Mouse (Mus musculus) kidney, postnatal 0 days (tissue): ENCODE data around the gene 1700020A23Rik. TPM values are rescaled to one million over a fixed set of nuclear protein-coding genes. Genes with fewer than 3 reads are reported as not detected.

ENCODE experiments used
- ATAC-seq: fragments of 200-750 bp; cut with Nextera tagmentation; replicated peaks from 2 replicates; pipeline ENCODE4 v1.8.0; 2017; ENCODE audit warnings: low read depth, moderate number of reproducible peaks, moderate TSS enrichment, moderate library complexity; ENCODE audit not compliant: low FRiP score
- DNase-seq: peaks from one replicate; pipeline ENCODE4 v3.0.0-alpha.2; 2016; ENCODE audit warnings: low spot score
- H3K27ac ChIP-seq: fragments of 300-500 bp; sonication (generic); 2 replicates; pipeline ENCODE4 v1.5.1; 2014; ENCODE audit warnings: mild to moderate bottlenecking
- H3K27me3 ChIP-seq: fragments of 300-500 bp; sonication (generic); 2 replicates; pipeline ENCODE4 v1.6.1; 2014; ENCODE audit warnings: low read length, mixed read lengths; ENCODE audit not compliant: insufficient read depth
- H3K36me3 ChIP-seq: fragments of 300-500 bp; sonication (generic); 2 replicates; pipeline ENCODE4 v1.6.1; 2014; ENCODE audit warnings: low read length, mixed read lengths; ENCODE audit not compliant: insufficient read depth
- H3K4me1 ChIP-seq: fragments of 300-500 bp; sonication (generic); replicated peaks from 2 replicates; pipeline ENCODE4 v1.6.1; 2014; ENCODE audit warnings: antibody characterized with exemption, low read length, mixed read lengths; ENCODE audit not compliant: insufficient read depth
- H3K4me2 ChIP-seq: fragments of 300-500 bp; sonication (generic); 2 replicates; pipeline ENCODE4 v1.6.1; 2014; ENCODE audit warnings: mild to moderate bottlenecking, low read length, moderate library complexity, mixed read lengths
- H3K4me3 ChIP-seq: fragments of 300-500 bp; sonication (generic); replicated peaks from 2 replicates; pipeline ENCODE4 v1.5.1; 2014; ENCODE audit warnings: low read depth, low read length
- H3K9ac ChIP-seq: fragments of 300-500 bp; sonication (generic); 2 replicates; pipeline ENCODE4 v1.6.1; 2014; ENCODE audit warnings: low read depth, low read length
- H3K9me3 ChIP-seq: fragments of 300-500 bp; sonication (generic); replicated peaks from 2 replicates; pipeline ENCODE4 v1.6.1; 2016; ENCODE audit warnings: low read length, inconsistent platforms, mixed read lengths
- CTCF ChIP-seq: IDR thresholded peaks from 2 replicates; pipeline ENCODE4 v1.5.1; 2016; ENCODE audit warnings: antibody characterized with exemption, low read depth, mild to moderate bottlenecking, moderate library complexity
- WGBS: fragments of 180-500 bp; shearing (Covaris S2); extraction: QIAGEN DNeasy Blood & Tissue Kit; methylation state at CpG from one replicate; pipeline ENCODE4 v1.1.7; 2014; 5-methylcytosine and 5-hydroxymethylcytosine counted together
- polyA plus RNA-seq: library from polyadenylated mRNA; unstranded; fragments of >200 nt; fragmentation: Nextera tagmentation; extraction: Ambion mirVana; gene quantifications from 2 replicates; pipeline ENCODE4 v1.2.1, GENCODE M21; 2015

Gene 1700020A23Rik
- polyA plus RNA-seq, 1 experiment from 2014 or later, result not detected

DNA sequence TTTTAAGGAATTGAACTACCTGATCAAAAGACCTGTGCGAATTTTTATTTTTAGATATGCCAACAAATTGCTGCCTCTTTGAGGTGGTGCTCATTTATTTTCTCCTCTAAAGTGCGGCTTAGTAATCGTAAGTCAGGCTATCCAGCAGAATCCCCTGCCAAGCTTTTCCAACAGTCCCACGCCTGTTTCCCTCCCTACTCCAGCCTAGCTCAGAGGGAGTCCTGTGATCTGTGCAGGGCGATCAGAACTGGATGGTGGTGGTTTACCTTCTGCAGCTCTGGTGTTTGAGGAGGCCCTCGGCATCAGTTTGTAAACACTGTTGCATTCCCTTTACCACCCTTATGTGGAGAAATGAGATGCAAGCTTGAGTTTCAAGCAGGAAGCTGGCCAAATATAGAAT is 48.4 kb downstream of the 1700020A23Rik start:
- ATAC-seq, result no peak
- H3K9ac ChIP-seq, result no peak overlapping the region
- H3K36me3 ChIP-seq, result no peaks in the 10 kb centered on the region
- H3K4me1 ChIP-seq, result peaks cover 13% of the 10 kb centered on the region
- WGBS, result 64% methylated on average over 6 of the region's 6 CpGs
- TF ChIP-seq CTCF, result no peak
- no peak overlapping the region for H3K4me2 ChIP-seq
- no peak for DNase-seq
- no peak overlapping the region for H3K27ac ChIP-seq
- H3K27me3 ChIP-seq, result no peaks in the 10 kb centered on the region
- H3K9me3 ChIP-seq, result no peaks in the 10 kb centered on the region
- H3K4me3 ChIP-seq, result no peak overlapping the region

DNA sequence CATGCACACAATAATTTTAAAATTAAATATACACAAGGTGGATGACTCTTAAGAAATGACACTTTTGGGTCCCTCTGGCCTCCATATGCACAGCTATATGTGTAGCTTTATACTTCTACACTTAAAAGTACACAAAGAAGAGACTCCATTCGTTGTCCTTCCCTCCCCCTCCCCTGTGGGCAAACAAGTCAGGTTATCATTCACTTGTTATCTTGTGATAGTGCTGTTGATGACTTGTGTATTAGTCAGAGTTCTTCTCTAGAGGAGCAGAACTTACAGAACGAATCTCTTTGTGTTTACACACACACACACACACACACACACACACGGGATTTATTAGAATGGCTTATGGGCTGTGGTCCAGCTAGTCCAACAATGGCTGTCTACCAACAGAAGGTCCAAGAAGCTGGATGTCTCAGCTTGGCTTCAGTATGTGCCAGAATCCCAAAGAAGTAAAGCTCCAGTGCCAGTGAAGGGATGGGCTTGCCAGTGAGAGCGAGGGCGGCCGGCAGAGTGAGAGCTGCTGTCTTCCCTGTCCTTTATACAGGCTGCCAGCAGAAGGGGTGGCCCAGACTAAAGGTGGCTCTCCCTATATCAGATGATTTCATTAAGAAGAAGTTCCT is 49.8 kb downstream of the 1700020A23Rik start:
- WGBS, result 82% methylated on average over 6 of the region's 6 CpGs
- Histone ChIP-seq H3K36me3 (no peaks in the 10 kb centered on the region), H3K4me3 (no peak overlapping the region), H3K27ac (no peak overlapping the region), H3K4me2 (no peak overlapping the region), H3K9me3 (no peaks in the 10 kb centered on the region), H3K27me3 (no peaks in the 10 kb centered on the region), H3K9ac (no peak overlapping the region), H3K4me1 (peaks cover 13% of the 10 kb centered on the region)
- no peak for TF ChIP-seq CTCF
- no peak for DNase-seq
- ATAC-seq, result no peak

Other genes with a start within 250 kb of the 1700020A23Rik start
- gene Snrpb, start 225.9 kb upstream of the 1700020A23Rik start, polyA plus RNA-seq, result 497 and 532 TPM in 2 replicates
- gene Tmc2, start 210.1 kb upstream of the 1700020A23Rik start, polyA plus RNA-seq, result not detected in 2 replicates
- 178 and 194 TPM in 2 replicates for gene Nop56, start 130.8 kb upstream of the 1700020A23Rik start, polyA plus RNA-seq
- gene Idh3b, start 120.7 kb upstream of the 1700020A23Rik start, polyA plus RNA-seq, result 245 and 257 TPM in 2 replicates
- gene Ebf4, start 110.1 kb upstream of the 1700020A23Rik start, polyA plus RNA-seq, result 2.5 and 3.7 TPM in 2 replicates
- gene Cpxm1, start 7.7 kb upstream of the 1700020A23Rik start, polyA plus RNA-seq, result 62.1 and 64.8 TPM in 2 replicates
- gene Gm28372, start within 50 bp of the 1700020A23Rik start, polyA plus RNA-seq, result not detected in 2 replicates
- gene Tmem239, start 1.2 kb downstream of the 1700020A23Rik start, polyA plus RNA-seq, result not detected in 2 replicates
- 64.6 and 68.6 TPM in 2 replicates for gene Vps16, start 19.1 kb downstream of the 1700020A23Rik start, polyA plus RNA-seq
- 12.1 and 13.0 TPM in 2 replicates for gene Pced1a, start 19.4 kb downstream of the 1700020A23Rik start, polyA plus RNA-seq
- 72.9 and 80.3 TPM in 2 replicates for gene Ptpra, start 45.0 kb downstream of the 1700020A23Rik start, polyA plus RNA-seq
- gene Mrps26, start 158.5 kb downstream of the 1700020A23Rik start, polyA plus RNA-seq, result 103 and 110 TPM in 2 replicates
- gene Oxt, start 170.9 kb downstream of the 1700020A23Rik start, polyA plus RNA-seq, result 0.63 and 0.65 TPM in 2 replicates
- gene Avp, start 177.3 kb downstream of the 1700020A23Rik start, polyA plus RNA-seq, result not detected in 2 replicates
- 12.4 and 12.6 TPM in 2 replicates for gene Fastkd5, start 224.8 kb downstream of the 1700020A23Rik start, polyA plus RNA-seq
- gene Ubox5, start 224.8 kb downstream of the 1700020A23Rik start, polyA plus RNA-seq, result 7.5 and 9.3 TPM in 2 replicates
- 10.7 and 11.2 TPM in 2 replicates for gene Lzts3, start 237.5 kb downstream of the 1700020A23Rik start, polyA plus RNA-seq